Mouse (Mus musculus) thymus, postnatal 10 days (tissue): ENCODE measurements around the gene Cxcl14.

Experiments used
- DNase-seq, 2 experiments: peaks; one replicate each; pipeline ENCODE4 v3.0.0; 2021; ENCODE audit warnings: low spot score in 2 of 2

Cxcl14 gene

DNA sequence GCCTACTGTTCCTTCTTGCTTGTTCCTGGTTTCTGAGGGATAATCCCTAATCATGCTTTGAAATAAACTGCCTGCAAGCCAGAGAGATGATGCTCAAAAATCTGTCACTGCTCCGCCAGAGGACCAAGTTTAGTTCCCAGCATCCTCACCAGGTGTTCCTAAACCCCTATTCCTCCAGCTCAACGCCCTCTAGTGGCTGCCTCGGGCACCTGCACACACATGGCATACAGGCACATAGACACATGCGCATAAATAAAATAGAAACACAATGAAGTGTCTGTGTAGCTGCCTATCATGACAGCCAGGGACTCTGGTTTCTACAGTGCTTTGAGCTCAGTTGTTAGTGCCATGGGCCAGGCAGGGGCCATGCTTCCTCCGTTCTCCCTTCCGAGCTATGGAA is 6.4 kb downstream of the Cxcl14 start:
- DNase-seq = no peak

DNA sequence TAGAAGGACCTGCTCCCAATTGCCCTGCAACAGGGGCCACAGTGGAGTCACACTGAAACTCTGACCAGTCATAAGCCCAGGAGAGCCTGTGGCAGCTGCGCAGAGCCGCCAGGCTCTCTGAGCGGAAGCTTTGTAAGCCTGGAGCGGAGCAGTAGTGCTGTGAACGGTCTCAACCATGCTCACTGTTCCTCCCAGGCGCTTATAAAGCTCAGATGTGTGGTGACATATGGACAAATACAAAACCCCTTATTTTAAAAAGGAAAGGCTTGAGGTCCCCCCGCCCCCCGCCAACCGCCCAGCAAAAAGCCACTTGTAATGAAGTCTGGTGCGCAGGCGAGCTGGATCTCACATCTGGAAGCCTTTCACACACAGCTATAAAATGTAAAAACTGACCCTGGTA is 7.1 kb downstream of the Cxcl14 start:
- DNase-seq = no peak

DNA sequence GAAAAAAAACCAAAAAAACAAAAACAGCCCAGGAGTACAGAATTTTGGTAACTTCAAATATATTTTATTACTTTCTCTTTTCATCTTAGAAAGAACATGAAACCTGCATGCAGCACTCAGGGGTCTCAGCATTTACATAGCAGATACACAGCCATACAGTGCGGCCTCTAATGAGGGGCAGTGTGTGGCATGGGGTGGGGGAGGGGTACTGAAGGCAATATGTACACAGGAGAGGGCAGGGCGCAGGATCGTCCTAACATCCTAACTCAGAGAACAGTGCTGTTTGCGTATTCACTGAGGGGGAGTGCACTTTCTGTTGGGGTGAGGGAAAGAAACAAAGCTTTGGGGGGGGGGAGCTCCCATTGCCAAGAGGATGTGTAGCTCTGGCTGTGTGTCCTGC is 7.8 kb downstream of the Cxcl14 start:
- DNase-seq = no peak

DNA sequence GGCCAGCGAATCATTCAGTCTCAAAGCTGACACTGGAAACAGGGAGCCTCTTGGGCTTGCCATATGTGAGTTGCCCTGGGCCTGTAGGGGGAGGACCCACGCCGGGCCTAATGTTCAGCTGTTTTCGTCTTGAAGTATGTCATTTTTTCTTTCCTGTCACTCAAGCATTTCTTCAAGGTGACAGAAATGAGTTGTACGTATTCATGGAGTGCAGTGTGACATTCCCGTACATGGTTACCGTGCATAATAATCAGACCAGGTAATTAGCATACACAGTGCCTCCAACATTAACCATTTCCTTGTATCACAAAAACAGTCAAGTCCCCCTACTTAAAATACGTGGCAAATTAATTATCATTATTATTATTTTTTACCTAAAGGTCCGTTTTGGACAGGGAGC is 9.3 kb downstream of the Cxcl14 start:
- DNase-seq = no peak

DNA sequence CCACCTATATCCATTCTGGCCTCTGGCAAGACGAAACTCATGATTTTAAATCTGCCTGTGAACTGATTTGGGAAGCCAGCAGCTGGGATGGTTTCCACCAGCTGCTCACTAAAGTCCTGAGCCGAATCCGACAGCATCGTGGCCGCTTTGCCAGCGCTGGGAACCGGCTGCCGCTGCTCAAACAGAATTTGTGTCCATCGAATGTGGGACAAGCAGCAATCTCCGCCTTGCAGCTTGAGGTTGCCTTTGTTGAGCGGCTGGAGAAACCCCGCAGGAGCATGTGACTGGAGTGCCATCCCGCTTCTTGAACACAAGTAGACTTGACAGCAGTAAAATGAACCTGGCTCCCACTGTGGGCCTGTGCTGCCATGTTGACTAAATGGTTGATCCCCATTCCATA is 13.0 kb downstream of the Cxcl14 start:
- no peak for DNase-seq

DNA sequence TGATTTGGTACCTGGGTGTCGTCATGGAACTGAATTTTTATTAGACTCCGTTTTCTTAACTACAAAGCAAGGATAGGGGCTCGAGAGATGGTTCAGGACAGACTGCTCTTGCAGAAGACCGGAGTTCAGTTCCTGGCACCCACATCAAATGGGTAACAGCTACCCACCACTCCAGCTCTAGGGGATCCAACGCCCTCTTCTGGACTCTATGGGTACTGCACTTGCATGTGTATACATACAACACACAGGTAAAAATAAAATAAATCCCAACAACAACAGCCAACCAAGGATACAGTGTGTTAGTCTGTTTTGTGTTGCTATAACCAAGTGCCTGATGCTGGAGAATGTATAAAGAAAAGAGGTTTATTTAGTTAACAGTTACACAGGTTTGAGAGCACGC is 16.0 kb downstream of the Cxcl14 start:
- DNase-seq = no peak

DNA sequence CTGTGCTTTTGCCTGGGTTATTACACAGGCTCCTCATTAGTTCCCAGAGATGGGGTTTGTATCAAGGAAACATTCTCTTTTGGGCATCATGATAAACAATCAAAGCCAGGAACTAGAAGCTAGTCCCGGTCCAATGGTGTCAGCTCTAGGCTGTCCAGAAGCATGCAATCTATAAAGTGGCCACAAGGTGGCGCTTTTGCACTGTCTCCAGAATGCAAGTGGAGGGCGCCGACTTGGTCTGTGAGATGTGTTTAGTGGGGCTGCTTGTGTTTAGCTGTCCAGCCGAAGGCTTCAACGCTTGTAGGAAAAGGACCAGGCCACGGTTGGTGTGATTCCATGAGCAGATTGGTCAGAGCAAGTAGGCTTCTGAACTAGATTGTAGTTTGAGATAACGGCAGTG is 16.9 kb downstream of the Cxcl14 start:
- DNase-seq = peak; percentile 42 to 71

DNA sequence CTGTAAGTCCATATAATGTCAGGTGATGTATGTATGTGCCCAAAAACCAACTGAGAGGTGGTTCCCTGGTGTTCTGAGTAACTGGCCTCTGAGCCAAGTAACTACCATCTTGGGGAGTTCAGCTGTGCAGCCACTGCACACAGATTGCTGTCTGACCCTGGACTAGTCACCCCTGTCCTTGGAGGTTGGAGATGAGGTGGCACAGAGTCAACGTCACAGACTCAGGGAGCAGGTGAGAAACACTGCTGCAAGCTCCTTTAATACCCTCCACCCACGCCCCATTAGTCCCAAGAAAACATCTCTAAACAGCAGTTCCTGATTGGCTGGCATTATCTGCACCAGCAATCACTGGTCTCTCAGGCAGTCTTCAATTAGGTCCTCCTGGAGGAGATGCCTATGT is 21.2 kb downstream of the Cxcl14 start:
- DNase-seq = no peak

DNA sequence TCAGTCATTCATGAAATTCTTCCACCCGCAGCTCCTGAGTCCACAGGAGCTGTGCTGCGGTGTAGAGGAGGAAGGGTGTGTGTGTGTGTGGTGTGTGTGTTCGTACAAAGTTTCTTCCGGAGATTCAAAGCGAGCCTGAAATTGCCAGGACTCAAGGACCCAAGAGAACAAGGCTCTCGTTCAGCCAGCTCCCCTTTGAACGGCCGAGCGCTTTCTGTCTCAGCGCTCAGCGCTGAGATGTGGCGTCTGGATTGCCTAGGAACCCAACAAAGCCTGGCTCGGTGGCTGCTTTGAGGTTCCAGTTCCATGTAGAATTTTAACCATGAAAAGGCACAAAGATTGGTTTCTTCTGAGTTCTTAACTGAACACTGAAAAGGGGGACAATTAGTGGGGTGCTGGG is 26.2 kb downstream of the Cxcl14 start:
- DNase-seq = no peak

DNA sequence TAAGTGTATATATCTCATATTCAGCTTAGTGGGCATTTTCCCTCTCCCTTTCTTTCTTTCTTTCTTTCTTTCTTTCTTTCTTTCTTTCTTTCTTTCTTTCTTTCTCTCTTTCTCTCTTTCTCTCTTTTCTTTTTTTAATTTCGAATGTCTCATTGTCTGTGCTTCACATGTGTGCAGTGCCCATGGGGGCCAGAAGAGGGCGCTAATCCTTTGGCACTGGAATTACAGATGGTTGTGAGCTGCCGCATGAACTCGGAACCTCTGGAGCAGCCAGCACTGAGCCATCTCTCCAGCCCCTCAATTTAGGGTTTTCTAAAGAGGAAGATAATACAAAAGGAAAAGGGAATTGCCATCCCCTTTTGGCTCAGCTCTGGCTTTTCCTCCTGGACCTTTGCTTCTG is 29.0 kb downstream of the Cxcl14 start:
- DNase-seq = no peak

DNA sequence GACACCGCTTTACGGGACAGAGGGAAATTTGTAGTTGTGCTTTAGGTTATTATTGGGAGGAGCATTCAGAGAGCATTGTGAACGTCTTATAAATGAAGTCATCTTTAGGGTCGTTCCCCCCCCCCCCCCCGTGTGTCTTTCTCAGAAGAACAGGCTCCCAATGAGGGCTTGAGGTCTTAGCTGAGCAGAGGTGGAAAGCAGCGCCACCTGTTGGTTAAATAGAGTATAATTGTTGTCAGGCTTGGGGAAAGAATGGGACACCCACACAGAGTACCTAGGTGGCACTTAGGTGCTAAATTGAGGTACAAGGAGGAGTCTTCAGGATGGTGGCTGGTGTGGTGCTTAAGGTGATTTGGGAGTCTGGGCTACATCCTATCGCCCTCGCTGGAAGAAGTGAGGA is 29.9 kb downstream of the Cxcl14 start:
- DNase-seq = peak in 1 of 2 experiments; percentile 55

DNA sequence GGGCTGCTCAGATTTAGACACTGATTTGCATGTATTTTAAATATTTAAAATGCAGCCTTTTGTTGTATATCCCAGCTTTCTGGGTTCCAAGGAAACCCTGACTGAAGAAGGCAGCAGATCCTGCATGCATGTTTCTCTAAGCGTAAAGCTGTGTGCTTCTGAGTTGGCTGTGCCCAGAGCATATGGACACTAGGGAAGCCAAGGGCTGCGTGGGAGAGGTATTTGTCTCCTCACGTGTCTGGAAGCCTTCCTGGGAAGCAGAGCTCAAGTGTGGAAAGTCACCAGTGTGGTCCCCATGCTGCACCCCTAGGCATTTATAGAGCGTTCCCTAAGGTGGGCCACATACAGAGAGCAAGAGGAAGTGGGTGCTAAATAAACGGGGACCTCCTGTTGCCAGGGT is 30.7 kb downstream of the Cxcl14 start:
- no peak for DNase-seq

DNA sequence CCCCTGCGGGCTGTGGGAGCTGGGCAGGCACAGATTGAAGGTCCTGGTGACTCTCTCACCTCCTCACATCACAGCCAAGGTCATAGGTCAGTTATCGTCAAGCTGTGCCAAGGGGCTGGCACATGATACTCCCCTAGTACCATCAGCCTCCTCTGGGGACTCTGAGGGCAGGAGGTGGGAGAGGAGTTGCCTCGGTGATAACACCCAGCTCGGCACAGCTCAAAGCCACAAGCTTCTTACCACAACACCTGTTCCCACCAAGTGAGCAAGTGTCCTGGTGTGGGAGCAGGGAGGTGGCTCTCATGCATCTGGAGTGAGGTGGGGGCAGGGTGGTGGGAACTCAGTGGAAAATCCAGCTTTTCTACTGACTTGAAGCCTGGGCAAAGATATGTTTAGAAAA is 34.1 kb downstream of the Cxcl14 start:
- DNase-seq = peak; percentile 15 to 30

DNA sequence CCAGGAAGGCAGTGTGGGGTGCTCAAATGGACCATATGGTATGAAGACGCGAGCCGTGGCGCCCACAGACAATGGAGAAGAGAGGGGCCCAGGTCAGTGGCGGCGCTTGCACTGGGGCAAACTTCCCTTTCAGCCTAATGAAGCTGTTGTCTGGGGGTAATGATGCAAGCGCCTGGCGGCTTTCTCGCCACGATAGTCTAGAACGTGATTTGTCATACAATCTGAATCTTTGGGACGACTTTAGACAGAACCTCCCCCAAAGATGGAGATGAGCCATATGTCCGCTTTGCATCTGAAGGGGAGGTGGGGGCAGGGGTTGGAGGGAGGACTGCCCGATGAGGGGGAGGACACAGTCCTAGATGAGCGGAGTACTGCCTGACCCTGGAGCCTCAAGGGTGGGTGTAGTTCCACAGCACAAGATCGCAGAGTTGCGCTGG is 36.0 kb downstream of the Cxcl14 start:
- DNase-seq = no peak

DNA sequence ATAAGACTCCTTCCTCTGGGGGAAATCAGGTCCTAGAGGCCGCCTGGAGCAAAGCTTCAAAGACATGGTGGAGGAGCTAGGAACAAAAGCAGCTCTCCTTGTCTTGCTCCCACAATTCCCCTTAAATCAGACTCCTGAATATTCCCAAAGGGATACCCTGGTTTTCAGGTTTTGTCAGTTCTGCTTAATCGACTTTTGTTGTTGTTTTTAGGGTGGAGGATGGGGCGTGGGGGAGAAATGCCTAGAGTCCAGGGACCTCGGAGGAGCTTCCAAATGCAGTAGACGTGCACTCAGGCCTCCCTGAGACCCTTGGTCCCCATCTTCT is 36.5 kb downstream of the Cxcl14 start:
- DNase-seq = no peak

DNA sequence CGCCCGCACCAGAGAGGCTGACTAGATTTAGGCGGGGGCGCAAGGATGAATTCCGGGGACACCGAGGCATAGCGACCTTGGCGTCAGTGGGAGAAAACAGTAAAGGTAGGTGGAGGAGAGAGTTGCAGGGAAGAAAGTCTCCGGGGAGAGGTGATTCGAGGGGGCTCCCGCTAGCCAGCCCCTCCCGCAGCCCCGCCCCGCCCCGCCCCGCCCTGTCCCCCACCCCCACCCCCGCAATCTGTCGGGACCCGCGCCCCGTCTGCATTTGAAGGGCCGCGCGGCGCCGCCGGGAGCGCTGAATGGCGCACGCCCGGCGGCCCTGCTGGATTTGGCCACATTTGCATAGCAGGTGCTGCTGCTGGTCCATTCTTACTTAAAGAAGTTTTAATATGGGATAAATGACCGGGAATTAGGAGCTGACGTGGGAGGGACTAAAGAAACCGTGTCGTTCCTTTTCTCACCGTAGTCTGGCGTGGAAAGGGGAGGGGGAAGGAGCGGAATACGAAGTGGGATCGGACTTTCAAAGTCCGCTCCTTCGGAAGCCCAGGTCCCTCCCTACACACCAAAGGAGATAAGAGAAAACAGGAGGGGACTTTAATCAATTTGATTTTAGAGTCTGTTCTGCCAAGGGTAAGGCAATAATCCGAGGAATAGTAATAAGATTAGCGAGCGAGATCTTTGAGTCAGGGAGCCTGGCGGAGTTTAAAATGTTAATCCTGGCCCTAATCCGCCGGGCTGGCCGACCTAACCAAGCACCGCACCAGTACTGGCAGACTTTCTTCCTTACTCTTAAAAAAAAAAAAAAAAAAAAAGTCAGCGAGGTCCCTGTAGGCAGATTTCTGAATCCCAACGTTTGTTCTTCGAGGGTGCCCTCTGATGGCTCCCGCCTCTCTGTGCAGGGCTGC is 37.1 kb downstream of the Cxcl14 start:
- DNase-seq = no peak

DNA sequence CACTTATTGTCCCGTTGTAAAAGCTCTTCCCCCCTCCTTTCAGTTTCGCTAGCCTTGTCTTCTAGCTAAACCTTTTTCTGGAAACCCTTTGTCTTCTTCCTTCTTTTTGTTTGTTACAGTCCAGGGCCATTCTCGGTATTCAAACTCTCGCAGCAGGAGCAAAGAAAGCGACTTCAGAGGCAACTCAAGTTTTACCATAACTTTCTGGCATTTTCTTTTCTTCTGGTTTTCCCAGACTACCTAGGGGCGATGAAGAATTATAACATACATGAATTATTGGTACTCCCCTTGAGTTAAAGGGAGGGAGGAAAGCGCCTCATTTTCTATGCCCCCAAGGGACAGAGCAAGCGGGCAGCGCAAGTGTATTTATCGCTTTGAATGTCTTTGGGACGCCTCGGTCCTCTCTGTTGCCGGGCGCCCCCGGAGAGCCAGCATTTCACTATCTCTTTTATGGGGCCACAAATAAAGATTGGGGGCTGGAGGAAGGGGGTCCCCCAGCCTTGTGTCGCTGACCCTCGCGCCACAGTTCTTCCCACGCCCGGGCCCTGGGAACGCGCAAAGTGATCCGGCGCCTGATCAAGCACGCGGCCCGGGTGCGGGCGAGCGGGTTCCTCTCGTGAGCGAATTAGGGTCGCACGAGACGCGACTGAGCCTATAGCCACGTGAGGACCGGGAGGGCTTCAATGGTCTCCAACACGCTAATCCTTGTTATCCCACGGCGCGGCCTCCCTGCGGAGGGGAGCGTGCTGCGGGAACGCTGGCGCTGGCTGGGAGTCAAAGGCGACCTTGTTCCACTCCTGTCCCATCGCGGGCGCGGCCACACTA is 37.9 kb downstream of the Cxcl14 start:
- DNase-seq = no peak

DNA sequence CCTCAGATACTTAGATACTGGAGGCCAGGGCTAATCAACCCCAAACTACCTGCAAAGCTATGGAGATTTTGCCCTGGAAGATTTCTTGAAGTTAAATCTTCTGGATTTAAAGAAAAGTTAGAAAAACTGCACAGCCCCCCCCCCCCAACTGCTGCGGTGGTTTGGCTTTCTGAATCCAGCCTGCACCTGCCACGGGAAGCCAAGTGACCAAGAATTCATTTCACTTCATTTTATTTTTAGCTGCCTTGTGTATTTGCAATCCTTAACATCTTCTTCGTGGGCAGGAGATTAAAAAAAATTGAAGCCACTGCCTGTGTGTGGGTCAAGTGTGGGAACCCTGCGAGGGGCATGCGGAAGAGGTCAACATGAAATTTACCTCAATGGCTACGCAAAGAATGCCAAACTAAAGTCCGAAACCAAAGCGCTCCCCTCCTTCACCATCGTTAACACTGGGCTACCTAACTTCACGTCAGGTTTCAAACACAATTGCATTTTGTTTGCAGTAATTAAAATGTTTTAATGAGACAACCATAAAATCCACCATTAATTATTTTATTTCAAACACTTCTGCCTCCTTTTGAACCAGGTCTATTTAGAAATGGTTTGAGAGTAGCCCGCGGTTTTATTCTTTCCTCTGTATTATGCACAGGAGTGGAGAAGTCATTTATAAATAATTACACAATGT is 38.7 kb downstream of the Cxcl14 start:
- DNase-seq = no peak

DNA sequence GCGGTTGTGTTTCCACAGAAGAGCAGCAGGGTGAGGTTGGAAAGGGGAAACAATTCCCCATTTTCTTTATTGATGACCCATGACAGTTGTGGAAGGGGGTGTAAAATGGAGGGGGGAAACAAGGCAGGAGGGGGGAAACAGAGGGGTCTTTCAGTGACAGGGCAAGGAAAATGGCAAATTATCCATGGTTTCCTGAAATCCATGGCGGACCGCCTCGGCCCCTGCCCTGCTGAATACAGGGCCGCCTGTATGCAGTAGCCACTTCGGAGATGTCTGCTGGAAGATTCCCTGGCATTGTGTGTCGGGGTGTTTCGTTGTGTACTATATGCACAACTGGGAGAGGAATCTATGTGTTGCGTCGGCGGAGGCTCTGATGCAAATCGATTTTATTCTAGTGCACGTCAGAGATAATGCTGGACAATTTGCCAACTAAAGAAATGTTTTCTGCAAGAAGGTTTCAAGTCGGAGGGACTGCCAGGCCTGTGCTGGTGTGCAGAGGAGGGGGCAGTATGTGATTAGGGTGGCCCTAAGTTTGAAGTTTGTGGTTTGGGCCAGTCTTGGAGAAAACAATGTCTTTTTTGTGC is 39.5 kb downstream of the Cxcl14 start:
- DNase-seq = no peak

DNA sequence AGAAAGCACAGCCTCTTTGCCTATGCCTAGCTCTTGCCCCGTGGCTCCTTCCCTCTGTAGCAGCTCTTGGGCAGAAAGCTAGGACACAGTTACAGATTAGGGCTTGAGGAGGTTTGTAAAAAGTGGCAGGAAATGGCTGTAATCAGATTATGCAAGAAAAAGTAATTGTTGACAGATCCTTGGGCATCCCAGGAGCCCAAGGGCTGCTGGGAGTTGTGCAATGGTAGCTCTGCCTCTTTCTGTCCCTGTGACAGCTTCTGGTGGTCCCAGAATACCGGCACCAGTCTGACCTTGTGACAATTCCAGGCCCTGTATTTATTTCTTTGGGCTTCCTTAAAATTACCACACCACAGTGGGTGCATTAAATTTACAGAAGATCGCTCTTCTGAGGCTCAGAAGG is 43.0 kb downstream of the Cxcl14 start:
- DNase-seq = no peak

DNA sequence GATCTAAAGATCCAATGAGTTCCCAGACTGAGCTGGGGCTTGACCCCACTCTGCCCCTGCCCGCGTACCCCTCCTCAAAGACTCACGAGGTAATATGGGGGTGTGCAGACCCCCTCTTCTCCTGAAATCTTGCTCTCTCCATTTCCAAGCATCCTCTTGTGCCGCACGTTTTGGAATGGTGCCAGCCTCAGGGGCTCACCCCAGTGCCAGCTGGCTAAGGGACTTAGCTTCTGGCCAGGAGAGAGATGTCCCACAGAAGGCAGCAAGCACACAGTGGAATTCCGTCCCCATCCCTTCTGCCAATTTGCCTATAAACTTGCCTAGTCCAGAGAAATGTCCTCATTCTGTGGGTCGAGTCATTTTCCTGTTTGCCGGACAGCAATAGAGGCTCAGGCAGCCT is 43.6 kb downstream of the Cxcl14 start:
- DNase-seq = no peak

DNA sequence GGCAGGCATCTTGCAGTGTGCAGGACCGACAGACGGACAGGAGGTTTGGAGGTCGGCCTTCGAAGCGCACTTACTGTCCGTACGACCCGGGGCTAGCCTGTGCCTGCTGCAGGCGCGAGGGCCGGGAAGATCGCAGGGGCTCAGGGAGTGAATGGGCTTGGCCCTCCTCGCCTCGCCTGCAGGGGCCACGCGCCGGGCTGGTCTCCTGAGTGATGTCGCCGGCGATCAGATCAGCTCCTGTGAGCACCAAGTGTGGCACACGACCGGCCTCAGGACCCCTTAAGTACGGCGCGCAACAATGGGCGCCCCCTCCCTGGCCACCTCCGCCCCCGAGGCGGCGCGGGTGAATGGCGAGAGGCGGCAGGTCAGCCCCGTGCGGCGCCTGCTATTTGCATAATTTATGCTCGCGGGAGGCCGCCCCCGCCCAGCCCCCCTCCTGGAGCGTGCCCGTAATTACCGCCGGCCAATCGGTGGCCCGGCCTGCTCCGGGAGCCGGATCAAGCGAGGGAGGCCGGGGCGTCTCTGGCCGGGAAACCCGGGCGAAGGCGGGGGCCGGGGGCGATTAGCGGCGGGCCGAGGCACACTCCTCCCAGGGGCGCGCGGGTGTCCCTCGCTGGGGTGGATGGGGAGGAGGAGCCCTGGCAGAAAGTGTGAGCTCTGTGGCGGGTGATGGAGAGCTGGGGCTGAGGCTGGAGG is 44.3 kb downstream of the Cxcl14 start, which contains the start of gene Neurog1:
Neurog1 (minus strand) TSS at position 240 of the 696 bp plus-strand sequence.
- DNase-seq = no peak
